Mouse (Mus musculus): ENCODE measurements around the gene Ache. TPM values are rescaled to one million over a fixed set of nuclear protein-coding genes. Genes with fewer than 3 reads are reported as not detected.

Gene Ache
- polyA plus RNA-seq, 1 experiment from 2014 or later = 22.7 TPM

- DNase-seq (ENCODE audit: low spot score) = no peak
- WGBS = 42% methylated on average over 7 of the region's 7 CpGs
- no peaks in the 10 kb centered on the region for H3K36me3 ChIP-seq (ENCODE audit: control insufficient read depth, insufficient read depth, low read length)
- H3K4me2 ChIP-seq = no peak overlapping the region
- peaks cover 31% of the 10 kb centered on the region for H3K27me3 ChIP-seq (replicated peaks; ENCODE audit: control insufficient read depth, insufficient read depth, low read length)
- H3K9ac ChIP-seq (ENCODE audit: low read depth, low read length) = no peak overlapping the region
- H3K4me1 ChIP-seq (replicated peaks; ENCODE audit: control insufficient read depth, insufficient read depth, low read length) = peaks cover 26% of the 10 kb centered on the region
- no peak overlapping the region for H3K4me3 ChIP-seq (ENCODE audit: low read depth, low read length)
- ATAC-seq (replicated peaks; ENCODE audit: low FRiP score) = no peak
- H3K27ac ChIP-seq (ENCODE audit: low read depth, low read length) = no peak overlapping the region
- no peaks in the 10 kb centered on the region for H3K9me3 ChIP-seq (ENCODE audit: control insufficient read depth, low read length)
Observed at GRCm38 (mm10) chr5:137285986-137286385, 1.3 kb upstream of the Ache start.

GRCm38 (mm10) chr5:137286655-137287031 is 676 bp upstream of the Ache start:
- H3K9me3 ChIP-seq (ENCODE audit: control insufficient read depth, low read length) = no peaks in the 10 kb centered on the region
- no peak overlapping the region; the same call in 1 of the 2 replicates for H3K9ac ChIP-seq (ENCODE audit: low read depth, low read length)
- peak overlapping the region; percentile 99 for H3K4me2 ChIP-seq
- under 1% methylated on average over 16 of the region's 16 CpGs for WGBS
- H3K27ac ChIP-seq (ENCODE audit: low read depth, low read length) = no peak overlapping the region
- H3K36me3 ChIP-seq (ENCODE audit: control insufficient read depth, insufficient read depth, low read length) = 0 out of 2 replicates have a peak, but pooled peaks cover 2% of the 10 kb centered on the region
- peak overlapping the region; percentile 68 for H3K4me3 ChIP-seq (ENCODE audit: low read depth, low read length)
- H3K4me1 ChIP-seq (replicated peaks; ENCODE audit: control insufficient read depth, insufficient read depth, low read length) = peaks cover 32% of the 10 kb centered on the region
- ATAC-seq (replicated peaks; ENCODE audit: low FRiP score) = peak; percentile 20; the same call in 1 of the 2 replicates
- H3K27me3 ChIP-seq (replicated peaks; ENCODE audit: control insufficient read depth, insufficient read depth, low read length) = peaks cover 31% of the 10 kb centered on the region
- peak; percentile 80 for DNase-seq (ENCODE audit: low spot score)

GRCm38 (mm10) chr5:137287953-137288743 is 829 bp downstream of the Ache start:
- ATAC-seq (replicated peaks; ENCODE audit: low FRiP score) = no peak
- Histone ChIP-seq H3K27me3 (replicated peaks; ENCODE audit: control insufficient read depth, insufficient read depth, low read length) (peaks cover 31% of the 10 kb centered on the region), H3K27ac (ENCODE audit: low read depth, low read length) (peak overlapping the region; percentile 100)

GRCm38 (mm10) chr5:137288999-137289470 is 1.7 kb downstream of the Ache start:
- Histone ChIP-seq H3K9ac (ENCODE audit: low read depth, low read length) (peak overlapping the region; percentile 87), H3K4me3 (ENCODE audit: low read depth, low read length) (peak overlapping the region; percentile 68), H3K27ac (ENCODE audit: low read depth, low read length) (peak overlapping the region; percentile 100), H3K4me1 (replicated peaks; ENCODE audit: control insufficient read depth, insufficient read depth, low read length) (peaks cover 47% of the 10 kb centered on the region), H3K4me2 (peak overlapping the region; percentile 99), H3K9me3 (ENCODE audit: control insufficient read depth, low read length) (no peaks in the 10 kb centered on the region), H3K36me3 (ENCODE audit: control insufficient read depth, insufficient read depth, low read length) (0 out of 2 replicates have a peak, but pooled peaks cover 2% of the 10 kb centered on the region), H3K27me3 (replicated peaks; ENCODE audit: control insufficient read depth, insufficient read depth, low read length) (peaks cover 31% of the 10 kb centered on the region)
- 3% methylated on average over 24 of the region's 25 CpGs for WGBS
- DNase-seq (ENCODE audit: low spot score) (peak; percentile 71), ATAC-seq (replicated peaks; ENCODE audit: low FRiP score) (peak; percentile 13)

More at GRCm38 (mm10) chr5:137287953-137288743, 829 bp downstream of the Ache start:
- under 1% methylated on average over 57 of the region's 65 CpGs for WGBS
- Histone ChIP-seq H3K36me3 (ENCODE audit: control insufficient read depth, insufficient read depth, low read length) (0 out of 2 replicates have a peak, but pooled peaks cover 2% of the 10 kb centered on the region), H3K9ac (ENCODE audit: low read depth, low read length) (peak overlapping the region; percentile 87), H3K4me3 (ENCODE audit: low read depth, low read length) (peak overlapping the region; percentile 68), H3K9me3 (ENCODE audit: control insufficient read depth, low read length) (no peaks in the 10 kb centered on the region), H3K4me1 (replicated peaks; ENCODE audit: control insufficient read depth, insufficient read depth, low read length) (peaks cover 47% of the 10 kb centered on the region), H3K4me2 (peak overlapping the region; percentile 99)
- peak; percentile 62 for DNase-seq (ENCODE audit: low spot score)

GRCm38 (mm10) chr5:137289591-137290365 is 2.5 kb downstream of the Ache start:
- Histone ChIP-seq H3K4me1 (replicated peaks; ENCODE audit: control insufficient read depth, insufficient read depth, low read length) (peaks cover 50% of the 10 kb centered on the region), H3K27me3 (replicated peaks; ENCODE audit: control insufficient read depth, insufficient read depth, low read length) (peaks cover 31% of the 10 kb centered on the region)

GRCm38 (mm10) chr5:137290677-137291076 is 3.4 kb downstream of the Ache start:
- Histone ChIP-seq H3K36me3 (ENCODE audit: control insufficient read depth, insufficient read depth, low read length) (peaks cover 11% of the 10 kb centered on the region; the same call in 1 of the 2 replicates), H3K27me3 (replicated peaks; ENCODE audit: control insufficient read depth, insufficient read depth, low read length) (peaks cover 31% of the 10 kb centered on the region), H3K4me3 (ENCODE audit: low read depth, low read length) (peak overlapping the region; percentile 68), H3K9ac (ENCODE audit: low read depth, low read length) (peak overlapping the region; percentile 80), H3K9me3 (ENCODE audit: control insufficient read depth, low read length) (no peaks in the 10 kb centered on the region), H3K4me1 (replicated peaks; ENCODE audit: control insufficient read depth, insufficient read depth, low read length) (peaks cover 57% of the 10 kb centered on the region), H3K27ac (ENCODE audit: low read depth, low read length) (peak overlapping the region; percentile 100), H3K4me2 (peak overlapping the region; percentile 99)
- ATAC-seq (replicated peaks; ENCODE audit: low FRiP score) (peak; percentile 40), DNase-seq (ENCODE audit: low spot score) (peak; percentile 66)
- 22% methylated on average over 15 of the region's 15 CpGs for WGBS

More at GRCm38 (mm10) chr5:137289591-137290365, 2.5 kb downstream of the Ache start:
- no peaks in the 10 kb centered on the region for H3K9me3 ChIP-seq (ENCODE audit: control insufficient read depth, low read length)
- 33% methylated on average over 13 of the region's 13 CpGs for WGBS
- peak; percentile 75 for ATAC-seq (replicated peaks; ENCODE audit: low FRiP score)
- H3K36me3 ChIP-seq (ENCODE audit: control insufficient read depth, insufficient read depth, low read length) = 0 out of 2 replicates have a peak, but pooled peaks cover 2% of the 10 kb centered on the region
- peak overlapping the region; percentile 87 for H3K9ac ChIP-seq (ENCODE audit: low read depth, low read length)
- peak overlapping the region; percentile 100 for H3K27ac ChIP-seq (ENCODE audit: low read depth, low read length)
- H3K4me2 ChIP-seq = peak overlapping the region; percentile 99
- peak overlapping the region; percentile 68 for H3K4me3 ChIP-seq (ENCODE audit: low read depth, low read length)
- peak; percentile 82 for DNase-seq (ENCODE audit: low spot score)

- no peaks in the 10 kb centered on the region for H3K9me3 ChIP-seq (ENCODE audit: control insufficient read depth, low read length)
- H3K4me3 ChIP-seq (ENCODE audit: low read depth, low read length) = peak overlapping the region; percentile 68
- peak overlapping the region; percentile 80; the same call in 1 of the 2 replicates for H3K9ac ChIP-seq (ENCODE audit: low read depth, low read length)
- H3K4me2 ChIP-seq = peak overlapping the region; percentile 99
- ATAC-seq (replicated peaks; ENCODE audit: low FRiP score) (no peak), DNase-seq (ENCODE audit: low spot score) (no peak)
- peaks cover 31% of the 10 kb centered on the region for H3K27me3 ChIP-seq (replicated peaks; ENCODE audit: control insufficient read depth, insufficient read depth, low read length)
- peaks cover 19% of the 10 kb centered on the region for H3K36me3 ChIP-seq (ENCODE audit: control insufficient read depth, insufficient read depth, low read length)
- 71% methylated on average over 15 of the region's 15 CpGs for WGBS
- H3K4me1 ChIP-seq (replicated peaks; ENCODE audit: control insufficient read depth, insufficient read depth, low read length) = peaks cover 57% of the 10 kb centered on the region
- peak overlapping the region; percentile 95; the same call in 1 of the 2 replicates for H3K27ac ChIP-seq (ENCODE audit: low read depth, low read length)
Observed at GRCm38 (mm10) chr5:137291381-137291926, 4.1 kb downstream of the Ache start.

GRCm38 (mm10) chr5:137293282-137293681 is 6.0 kb downstream of the Ache start:
- Histone ChIP-seq H3K27me3 (replicated peaks; ENCODE audit: control insufficient read depth, insufficient read depth, low read length) (peaks cover 19% of the 10 kb centered on the region), H3K4me1 (replicated peaks; ENCODE audit: control insufficient read depth, insufficient read depth, low read length) (peaks cover 45% of the 10 kb centered on the region), H3K4me2 (peak overlapping the region; percentile 99), H3K4me3 (ENCODE audit: low read depth, low read length) (peak overlapping the region; percentile 68), H3K36me3 (ENCODE audit: control insufficient read depth, insufficient read depth, low read length) (peaks cover 37% of the 10 kb centered on the region), H3K27ac (ENCODE audit: low read depth, low read length) (peak overlapping the region; percentile 95), H3K9ac (ENCODE audit: low read depth, low read length) (peak overlapping the region; percentile 91), H3K9me3 (ENCODE audit: control insufficient read depth, low read length) (no peaks in the 10 kb centered on the region)
- ATAC-seq (replicated peaks; ENCODE audit: low FRiP score) (peak; percentile 35), DNase-seq (ENCODE audit: low spot score) (peak; percentile 75)
- under 1% methylated on average over 15 of the region's 15 CpGs for WGBS

Data from liver, embryonic 11.5 days (tissue).